Mouse (Mus musculus): ENCODE data around the gene Jag2. TPM values are rescaled to one million over a fixed set of nuclear protein-coding genes. Genes with fewer than 3 reads are reported as not detected.

Gene Jag2
- 7.1 TPM for polyA plus RNA-seq (2014; fragmentation: Illumina TruSeq; extraction: RNeasy Lipid Tissue Mini Kit (QIAGEN cat#74804); ENCODE audit: insufficient read depth, low read depth, low replicate concordance)

GRCm38 (mm10) chr12:112929562-112930352 lies at the start of gene Jag2:
Gene Jag2, minus strand, starts transcription at chr12:112929776.

GRCm38 (mm10) chr12:112976371-112977073 lies 46.9 kb upstream of the Jag2 start, which contains the start of gene Btbd6:
Gene Btbd6, plus strand, starts transcription at chr12:112976482.

GRCm38 (mm10) chr12:112941776-112942713 lies 12.5 kb upstream of the Jag2 start, which contains the start of gene Nudt14:
Gene Nudt14, minus strand, starts transcription at chr12:112942124.

DNA sequence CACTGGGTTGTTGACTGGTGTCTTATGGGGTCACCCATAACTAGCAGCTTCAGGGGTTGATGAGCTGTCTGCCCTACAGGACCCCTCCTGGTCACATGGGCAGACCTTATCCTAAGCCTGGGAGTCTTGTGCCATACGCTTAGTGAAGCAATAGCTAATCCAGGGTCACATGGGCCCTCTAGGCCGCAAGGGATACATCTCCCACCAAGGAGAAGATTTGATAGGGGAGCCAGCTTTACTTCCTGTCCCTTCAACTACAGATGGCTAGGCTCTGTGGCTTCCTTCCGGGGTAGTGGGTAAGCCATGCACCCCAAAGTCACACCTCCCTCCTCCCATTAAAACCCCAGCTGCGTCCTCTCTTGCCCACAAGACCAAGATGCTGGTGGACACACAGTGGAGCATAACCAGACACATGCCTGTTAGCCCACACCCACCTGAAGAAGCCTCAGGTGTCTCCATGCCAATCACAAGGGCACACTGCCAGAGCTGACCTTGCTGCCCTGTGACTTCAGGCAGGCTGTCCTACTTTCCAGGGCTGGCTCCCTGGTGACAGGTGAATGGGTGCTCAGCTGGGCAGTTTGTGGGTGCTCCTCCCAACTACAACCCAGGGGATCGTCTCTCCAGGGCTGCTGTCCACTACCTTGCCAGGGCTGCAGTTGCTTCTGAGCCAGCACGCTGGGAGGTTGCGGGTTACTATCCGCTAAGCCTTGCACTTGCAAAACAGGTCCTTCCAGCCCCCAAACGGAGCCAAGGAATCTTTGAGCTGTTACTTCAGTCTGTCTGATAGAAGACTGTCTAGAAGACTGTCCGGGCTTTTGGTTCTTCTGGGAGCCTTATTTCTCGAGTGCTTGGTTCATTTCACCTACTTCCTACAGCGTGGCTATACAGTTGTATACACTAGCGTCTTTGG lies 61.1 kb downstream of the Jag2 start, which contains the start of gene Gpr132:
TSS of gene Gpr132 (minus strand) at position 51 of the 910 bp plus-strand sequence.

Other genes starting within 250 kb of the Jag2 start
- 15.9 TPM for gene Cep170b, start 209.3 kb downstream of the Jag2 start, polyA plus RNA-seq (2014; fragmentation: Illumina TruSeq; extraction: RNeasy Lipid Tissue Mini Kit (QIAGEN cat#74804); ENCODE audit: insufficient read depth, low read depth, low replicate concordance)
- gene Pld4, start 169.1 kb downstream of the Jag2 start, polyA plus RNA-seq (2014; fragmentation: Illumina TruSeq; extraction: RNeasy Lipid Tissue Mini Kit (QIAGEN cat#74804); ENCODE audit: insufficient read depth, low read depth, low replicate concordance): 32.1 TPM
- 4.5 TPM for gene Ahnak2, start 127.1 kb downstream of the Jag2 start, polyA plus RNA-seq (2014; fragmentation: Illumina TruSeq; extraction: RNeasy Lipid Tissue Mini Kit (QIAGEN cat#74804); ENCODE audit: insufficient read depth, low read depth, low replicate concordance)
- 9.5 TPM for gene Clba1, start 120.8 kb downstream of the Jag2 start, polyA plus RNA-seq (2014; fragmentation: Illumina TruSeq; extraction: RNeasy Lipid Tissue Mini Kit (QIAGEN cat#74804); ENCODE audit: insufficient read depth, low read depth, low replicate concordance)
- gene Cdca4, start 100.4 kb downstream of the Jag2 start, polyA plus RNA-seq (2014; fragmentation: Illumina TruSeq; extraction: RNeasy Lipid Tissue Mini Kit (QIAGEN cat#74804); ENCODE audit: insufficient read depth, low read depth, low replicate concordance): 13.5 TPM
- gene Gpr132, start 61.5 kb downstream of the Jag2 start, polyA plus RNA-seq (2014; fragmentation: Illumina TruSeq; extraction: RNeasy Lipid Tissue Mini Kit (QIAGEN cat#74804); ENCODE audit: insufficient read depth, low read depth, low replicate concordance): 4.4 TPM
- gene Nudt14, start 12.3 kb upstream of the Jag2 start, polyA plus RNA-seq (2014; fragmentation: Illumina TruSeq; extraction: RNeasy Lipid Tissue Mini Kit (QIAGEN cat#74804); ENCODE audit: insufficient read depth, low read depth, low replicate concordance): 42.2 TPM
- 12.4 TPM for gene Btbd6, start 46.7 kb upstream of the Jag2 start, polyA plus RNA-seq (2014; fragmentation: Illumina TruSeq; extraction: RNeasy Lipid Tissue Mini Kit (QIAGEN cat#74804); ENCODE audit: insufficient read depth, low read depth, low replicate concordance)
- gene Brf1, start 70.9 kb upstream of the Jag2 start, polyA plus RNA-seq (2014; fragmentation: Illumina TruSeq; extraction: RNeasy Lipid Tissue Mini Kit (QIAGEN cat#74804); ENCODE audit: insufficient read depth, low read depth, low replicate concordance): 17.6 TPM
- gene Pacs2, start 84.7 kb upstream of the Jag2 start, polyA plus RNA-seq (2014; fragmentation: Illumina TruSeq; extraction: RNeasy Lipid Tissue Mini Kit (QIAGEN cat#74804); ENCODE audit: insufficient read depth, low read depth, low replicate concordance): 15.8 TPM
- not detected for gene Tex22, start 144.7 kb upstream of the Jag2 start, polyA plus RNA-seq (2014; fragmentation: Illumina TruSeq; extraction: RNeasy Lipid Tissue Mini Kit (QIAGEN cat#74804); ENCODE audit: insufficient read depth, low read depth, low replicate concordance)
- gene Mta1, start 168.5 kb upstream of the Jag2 start, polyA plus RNA-seq (2014; fragmentation: Illumina TruSeq; extraction: RNeasy Lipid Tissue Mini Kit (QIAGEN cat#74804); ENCODE audit: insufficient read depth, low read depth, low replicate concordance): 19.6 TPM
- 636 TPM for gene Crip2, start 210.5 kb upstream of the Jag2 start, polyA plus RNA-seq (2014; fragmentation: Illumina TruSeq; extraction: RNeasy Lipid Tissue Mini Kit (QIAGEN cat#74804); ENCODE audit: insufficient read depth, low read depth, low replicate concordance)
- 1,078 TPM for gene Crip1, start 216.5 kb upstream of the Jag2 start, polyA plus RNA-seq (2014; fragmentation: Illumina TruSeq; extraction: RNeasy Lipid Tissue Mini Kit (QIAGEN cat#74804); ENCODE audit: insufficient read depth, low read depth, low replicate concordance)
- gene Tedc1, start 226.6 kb upstream of the Jag2 start, polyA plus RNA-seq (2014; fragmentation: Illumina TruSeq; extraction: RNeasy Lipid Tissue Mini Kit (QIAGEN cat#74804); ENCODE audit: insufficient read depth, low read depth, low replicate concordance): 0.53 TPM